Mouse (Mus musculus) T-helper 17 cell (primary cell): ENCODE results near the gene Gm36210.
"Not testable (repeated sequence)": the region's sequence is repeated elsewhere in the genome, so short reads cannot be mapped to it uniquely, and the experiment has no call there.

Experiments used
- in situ Hi-C, 2 experiments: fragments of 300-600 bp; cut with MboI, MseI; formaldehyde crosslinking; loops; 1 replicate in 1 of 2; 2 replicates in 1 of 2; pipeline ENCODE4 v1.15.1; 2025; ENCODE audit warnings: high pct_unique_total_duplicates in 2 of 2

Gene Gm36210

DNA sequence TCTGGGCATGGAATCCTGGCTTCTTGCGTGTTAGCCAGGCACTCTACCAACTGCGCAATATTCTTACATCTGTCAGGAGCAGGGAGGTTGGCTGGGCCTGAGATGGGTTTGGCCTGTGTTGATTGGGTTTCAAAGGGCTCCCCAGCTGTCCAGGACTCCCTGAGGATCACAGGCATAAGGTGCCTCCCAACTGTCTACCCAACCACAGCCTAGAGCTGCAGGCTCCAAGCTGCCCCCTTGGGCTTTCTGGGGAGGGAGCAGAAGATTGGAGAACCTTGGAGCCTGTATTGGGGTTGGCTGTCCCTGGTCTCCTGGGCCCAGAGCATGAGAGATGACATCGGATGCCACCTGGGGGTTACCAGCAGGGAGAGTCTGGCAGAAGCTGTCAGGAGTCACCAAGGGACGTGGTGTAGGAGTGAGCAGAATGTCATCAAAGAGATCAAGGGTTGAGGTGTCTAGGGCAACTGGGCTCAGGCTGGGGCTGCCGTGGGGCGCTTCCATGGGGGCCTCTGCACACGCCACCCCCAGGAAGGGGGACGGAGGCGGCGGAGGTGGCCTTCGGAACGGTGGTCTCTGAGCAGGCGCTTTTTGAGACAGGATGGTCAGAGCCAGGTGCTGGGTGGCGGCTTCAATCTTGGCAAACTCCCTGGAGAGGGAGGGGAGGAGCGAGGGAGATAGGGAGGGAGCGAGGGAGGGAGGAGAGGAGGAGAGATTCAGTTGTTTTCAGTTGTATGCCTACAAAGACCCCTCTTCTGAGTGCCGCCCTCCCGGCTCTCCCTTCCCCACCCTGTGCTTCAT lies 7.3 kb downstream of the Gm36210 start:
- in situ Hi-C loops, result loop anchor here in 1 of 2 experiments (5.0 kb wide), 1 partner anchor 187 kb away; no protein-coding TSS in a partner anchor

- in situ Hi-C loops, result loop anchor here in 1 of 2 experiments (5.0 kb wide), 1 partner anchor 183 kb away; no protein-coding TSS in a partner anchor
These were observed 11.1 kb downstream of the Gm36210 start for GRCm38 (mm10) chr7:4895186-4895585.

DNA sequence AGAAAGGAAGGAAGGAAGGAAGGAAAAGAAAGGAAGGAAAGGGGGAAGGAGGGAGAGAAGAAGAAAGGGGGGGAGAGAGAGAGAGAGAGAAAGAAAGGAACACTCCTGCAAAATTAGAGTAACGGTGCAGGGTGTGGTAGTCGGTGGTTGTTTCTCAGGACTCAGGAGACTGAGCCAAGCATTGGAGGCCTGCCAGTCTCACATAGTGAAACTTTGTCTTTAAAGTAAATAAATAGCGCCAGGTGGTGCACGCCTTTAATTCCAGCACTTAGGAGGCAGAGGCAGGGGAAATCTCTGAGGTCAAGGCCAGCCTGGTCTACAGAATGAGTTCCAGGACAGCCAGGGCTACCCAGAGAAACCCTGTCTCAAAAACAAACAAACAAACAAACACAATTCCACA lies 19.6 kb downstream of the Gm36210 start:
- in situ Hi-C loops, result no loop called here

DNA sequence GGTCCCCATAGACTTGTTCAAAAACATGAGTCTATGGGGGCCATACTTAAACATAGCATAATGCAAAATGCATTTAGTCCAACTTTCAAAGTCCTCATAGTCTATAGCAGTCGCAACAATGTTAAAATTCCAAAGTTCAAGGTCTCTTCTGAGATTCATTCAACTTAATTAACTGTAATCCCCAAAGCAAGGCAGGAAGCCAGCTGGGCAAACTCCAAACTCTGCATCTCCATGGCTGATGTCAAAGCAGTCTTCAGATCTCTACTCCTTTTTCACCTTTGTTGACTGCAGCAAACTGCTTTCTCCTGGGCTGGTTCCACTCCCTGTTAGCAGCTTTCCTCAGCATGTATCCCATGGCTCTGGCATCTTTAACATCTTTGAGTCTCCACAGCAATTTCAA lies 27.3 kb downstream of the Gm36210 start:
- in situ Hi-C loops, result not testable (repeated sequence)

DNA sequence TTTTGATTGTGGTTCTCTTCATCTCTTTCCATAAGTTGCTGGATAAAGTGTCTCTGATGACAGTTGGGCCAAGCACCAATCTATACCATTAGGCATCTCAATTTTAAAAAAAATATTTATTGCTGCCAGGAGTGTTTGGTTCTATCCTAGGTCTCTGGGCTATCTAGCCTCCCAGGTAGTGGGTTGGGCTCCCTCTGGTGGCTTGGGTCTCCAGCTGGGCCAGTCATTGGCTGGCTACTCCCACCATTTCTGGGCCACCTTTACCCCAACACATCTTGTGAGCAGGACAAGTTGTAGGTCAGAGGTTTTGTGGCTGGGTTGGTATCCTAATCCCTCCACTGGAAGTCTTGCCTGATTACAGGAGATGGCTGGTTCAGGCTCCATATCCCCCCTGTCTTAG lies 28.1 kb downstream of the Gm36210 start:
- in situ Hi-C loops, result no loop called here

DNA sequence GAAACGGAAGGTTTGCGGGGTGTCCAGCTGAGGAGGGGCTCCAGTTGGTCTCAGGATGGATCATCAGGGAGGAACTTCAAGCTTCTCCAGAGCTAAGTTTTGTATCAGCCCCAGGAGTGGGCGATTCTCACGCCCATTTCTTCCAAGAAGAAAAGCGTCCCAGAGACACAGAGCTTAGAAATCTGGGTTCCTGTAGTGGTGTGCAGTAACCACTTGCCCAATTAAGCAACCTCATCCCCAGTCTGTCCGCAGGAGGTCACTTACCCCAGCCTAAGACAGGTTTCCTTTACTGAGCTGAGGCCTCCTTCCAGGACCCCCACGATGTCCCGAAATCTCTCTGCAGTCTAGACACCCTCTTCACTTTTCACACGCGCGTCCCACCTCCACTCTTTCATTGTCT lies 29.1 kb downstream of the Gm36210 start:
- in situ Hi-C loops, result no loop called here

DNA sequence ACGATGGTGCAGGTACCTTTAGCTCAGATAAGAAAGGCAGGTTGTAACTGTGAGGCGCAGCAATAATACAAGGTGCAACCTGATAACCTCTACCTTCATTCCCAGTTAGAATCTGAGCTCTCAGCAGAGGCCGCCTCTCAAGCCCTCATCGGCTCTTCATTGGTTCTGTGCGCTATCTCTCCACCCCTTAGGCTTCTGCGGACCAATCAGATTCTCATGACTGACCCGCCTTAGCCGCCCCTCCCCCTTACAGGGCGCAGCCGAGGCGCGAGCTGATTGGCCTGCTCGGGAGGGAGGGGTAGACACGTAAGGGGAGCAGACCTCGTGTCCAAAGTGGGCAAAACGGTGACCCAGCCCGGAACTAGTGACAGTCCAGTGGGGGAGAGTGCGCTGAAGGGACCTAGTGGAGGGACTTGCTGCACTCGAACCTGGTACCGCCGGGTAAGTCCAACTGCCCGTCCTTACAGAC lies 29.5 kb downstream of the Gm36210 start, which contains the start of gene Isoc2a:
Isoc2a (plus strand) TSS at position 401 of the 469 bp plus-strand sequence.
- in situ Hi-C loops, result no loop called here

DNA sequence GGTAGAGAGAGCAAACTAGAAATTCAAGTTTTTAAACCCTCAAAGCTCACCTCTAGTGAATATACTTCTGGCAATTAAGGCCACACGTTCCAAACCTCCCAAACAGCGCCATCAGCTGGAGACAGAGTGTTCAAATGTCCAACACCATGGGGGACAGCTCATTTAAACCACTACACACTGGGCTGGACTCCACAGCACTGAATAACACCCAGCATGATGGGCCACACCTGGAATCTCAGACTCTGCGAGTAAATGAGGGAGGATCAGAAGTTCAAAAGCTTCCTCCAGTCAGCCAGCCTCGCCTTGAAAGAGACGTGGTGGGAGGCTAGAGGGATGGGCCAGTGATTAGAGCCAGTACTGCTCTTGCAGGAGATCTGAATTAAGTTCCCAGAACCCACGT lies 36.2 kb downstream of the Gm36210 start, which contains the start of gene Isoc2b:
Isoc2b (minus strand) TSS at position 126 of the 400 bp plus-strand sequence.
- in situ Hi-C loops, result no loop called here

DNA sequence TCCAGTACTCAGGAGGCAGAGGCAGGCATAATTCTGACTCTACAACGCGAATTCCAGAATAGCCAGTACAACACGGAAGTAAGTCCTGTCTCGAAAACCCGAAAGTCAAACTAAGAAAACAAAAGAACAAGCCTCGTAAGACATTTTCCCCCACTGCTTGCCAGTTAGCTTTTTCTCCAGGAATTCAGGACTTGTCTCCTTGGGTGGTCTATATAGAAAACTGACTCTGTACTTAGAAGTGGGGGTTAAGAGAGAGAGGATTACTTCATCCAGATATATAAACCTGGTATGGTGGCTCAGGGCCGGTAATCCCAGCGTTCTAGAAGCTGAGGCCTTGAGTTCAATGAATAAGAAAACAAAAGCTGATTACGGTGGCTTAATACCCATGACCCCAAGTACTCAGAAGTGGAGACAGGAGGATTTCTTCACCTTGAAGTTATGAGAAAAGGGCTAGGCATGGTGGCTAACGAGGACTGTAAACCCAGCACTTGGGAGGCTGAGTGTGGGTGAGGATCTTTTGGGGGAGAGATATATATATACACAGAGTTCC lies 39.6 kb downstream of the Gm36210 start:
- in situ Hi-C loops, result loop anchor here in 1 of 2 experiments (5.0 kb wide), 1 partner anchor 54 kb away; the partner anchor contains the start of gene Ube2s

DNA sequence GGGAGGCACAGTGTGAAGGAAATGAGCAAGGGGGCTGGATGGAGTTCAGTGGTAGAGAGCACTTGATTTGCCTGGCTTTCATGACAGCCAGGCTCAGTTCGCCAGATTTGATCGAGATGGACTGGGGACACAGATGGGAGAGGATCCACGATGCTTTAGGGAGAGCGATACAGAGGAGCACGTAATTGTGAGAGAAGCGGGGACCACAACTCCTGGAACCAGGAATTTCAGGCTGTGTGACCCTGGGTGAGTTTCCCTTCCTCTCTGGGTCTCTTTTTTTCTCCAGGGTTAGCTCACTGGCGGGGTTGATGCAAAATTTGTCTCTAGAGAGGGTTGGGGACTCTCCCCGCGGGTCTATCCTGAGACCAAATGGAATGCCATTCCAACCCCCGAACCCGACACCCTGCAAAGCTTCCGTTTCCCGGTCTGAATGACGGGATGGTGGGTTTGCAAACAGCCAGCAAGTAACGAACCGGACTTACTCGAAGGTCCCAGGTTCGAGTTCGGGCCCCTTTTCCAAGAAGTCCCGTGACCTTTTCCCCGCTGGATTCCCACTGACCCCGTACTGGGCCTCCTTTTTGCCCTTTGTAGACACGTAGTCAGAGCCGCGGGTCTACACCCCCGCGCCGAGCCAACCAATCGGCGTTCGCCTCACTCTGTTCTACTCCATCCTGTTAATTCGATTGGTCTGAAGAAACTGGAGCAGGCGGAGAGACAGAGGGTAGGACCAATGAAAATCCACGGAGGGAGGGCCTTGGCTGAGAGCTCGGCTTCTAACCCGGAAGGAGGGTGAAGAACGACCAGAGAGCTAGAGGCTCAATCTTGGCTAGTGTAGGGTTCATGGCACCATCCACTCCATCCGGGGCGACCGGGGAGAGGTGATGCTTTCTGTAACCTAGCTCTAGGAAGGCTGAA lies 40.5 kb downstream of the Gm36210 start:
- in situ Hi-C loops, result loop anchor here in 1 of 2 experiments (5.0 kb wide), 1 partner anchor 54 kb away; the partner anchor contains the start of gene Ube2s

GRCm38 (mm10) chr7:4865090-4865489 lies 41.2 kb downstream of the Gm36210 start:
- in situ Hi-C loops, result loop anchor here in 1 of 2 experiments (5.0 kb wide), 1 partner anchor 53 kb away; the partner anchor contains the start of gene Ube2s

- in situ Hi-C loops, result no loop called here
These were observed 42.0 kb downstream of the Gm36210 start for GRCm38 (mm10) chr7:4864130-4864845.

GRCm38 (mm10) chr7:4863541-4864080 lies 42.7 kb downstream of the Gm36210 start:
- in situ Hi-C loops, result no loop called here

DNA sequence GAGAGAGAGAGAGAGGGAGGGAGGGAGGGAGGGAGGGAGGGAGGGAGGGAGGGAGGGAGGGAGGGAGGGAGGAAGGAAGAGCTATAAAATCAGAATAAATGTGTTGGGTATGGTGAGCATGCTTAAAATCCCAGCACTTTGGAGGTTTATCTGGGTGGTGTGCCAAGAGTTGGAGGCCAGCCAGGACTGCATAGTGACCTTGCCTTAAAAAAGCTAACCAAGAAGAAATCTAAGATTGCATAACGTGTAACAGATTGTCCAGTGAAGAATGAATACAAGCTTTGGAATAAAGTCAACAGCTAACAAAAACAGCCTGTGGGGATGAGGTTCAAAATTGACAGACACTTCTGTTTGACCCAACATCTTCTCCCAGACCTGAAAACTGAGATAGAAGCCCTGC lies 43.3 kb downstream of the Gm36210 start:
- in situ Hi-C loops, result no loop called here

- in situ Hi-C loops, result not testable (repeated sequence)
These were observed 45.4 kb downstream of the Gm36210 start for GRCm38 (mm10) chr7:4860926-4861325.

- in situ Hi-C loops, result no loop called here
These were observed 46.8 kb downstream of the Gm36210 start for GRCm38 (mm10) chr7:4859418-4859978.

DNA sequence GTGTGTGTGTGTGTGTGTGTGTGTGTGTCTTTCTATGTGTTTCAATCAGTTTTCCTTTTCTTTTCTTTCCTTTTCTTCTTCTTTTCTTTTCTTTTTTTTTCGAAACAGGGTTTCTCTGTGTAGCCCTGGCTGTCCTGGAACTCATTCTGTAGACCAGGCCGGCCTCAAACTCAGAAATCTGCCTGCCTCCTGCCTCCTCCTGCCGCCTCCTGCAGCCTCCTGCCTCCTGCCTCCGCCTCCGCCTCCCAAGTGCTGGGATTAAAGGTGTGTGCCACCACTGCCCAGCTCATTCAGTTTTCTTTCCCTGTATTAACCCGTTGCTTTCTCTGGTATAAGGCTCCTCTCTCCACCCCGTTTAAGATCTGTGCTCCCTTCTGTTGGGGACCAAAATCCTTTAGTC lies 49.0 kb downstream of the Gm36210 start:
- in situ Hi-C loops, result no loop called here

DNA sequence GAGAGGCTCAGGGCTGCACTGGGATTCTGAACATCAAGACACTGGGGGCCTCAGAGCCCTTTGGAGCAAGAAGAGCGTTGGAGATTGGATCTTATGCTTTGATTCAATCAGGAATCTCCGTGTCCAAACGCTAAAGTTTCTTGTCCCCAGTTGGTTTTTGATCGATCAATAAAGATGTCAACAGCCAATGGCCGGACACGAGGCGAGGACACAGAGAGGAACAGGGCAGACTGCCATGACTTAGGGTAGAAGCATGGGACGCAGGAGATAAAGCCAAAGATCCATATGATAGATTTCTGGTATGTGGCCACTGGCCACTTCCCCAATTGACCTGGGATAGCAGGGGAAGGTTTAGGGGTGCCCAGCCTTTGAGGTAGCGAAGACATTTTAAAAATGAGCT lies 49.8 kb downstream of the Gm36210 start:
- in situ Hi-C loops, result no loop called here

DNA sequence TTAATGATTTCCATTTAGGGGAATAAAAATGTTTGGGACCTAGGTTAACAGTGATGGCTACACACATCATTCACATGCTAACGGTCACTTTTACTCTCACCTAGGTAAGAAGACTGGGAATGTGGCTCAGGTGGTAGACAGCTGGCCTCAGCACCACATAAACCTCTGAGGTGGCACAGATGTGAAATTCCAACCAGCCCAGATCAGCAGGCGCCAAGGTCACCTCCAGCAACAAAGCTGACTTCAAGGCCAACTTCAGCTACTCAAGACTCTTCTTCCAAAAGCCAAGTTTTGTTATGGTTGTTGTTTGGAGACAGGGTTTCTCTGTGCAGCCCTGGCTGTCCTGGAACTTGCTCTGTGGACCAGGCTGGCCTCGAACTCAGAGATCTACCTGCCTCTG lies 52.7 kb downstream of the Gm36210 start:
- in situ Hi-C loops, result no loop called here

- in situ Hi-C loops, result no loop called here
These were observed 55.0 kb downstream of the Gm36210 start for GRCm38 (mm10) chr7:4851315-4851688.
